Comparison of ENCODE assay signal across 17 mouse cellular contexts in genomic region chr14:99758045-99758444, GRCm38 (mm10).
DNase-seq lines count a peak whose midpoint lies in the region; ATAC-seq and TF ChIP-seq lines count a peak whose summit lies in the region.
"Had no signal": no experiment of that assay in that cellular context is flagged by ENCODE, and none has a peak within 500 bp of the region (broad histone marks: within the 10 kb centered on the region; RNA-seq: fewer than 3 reads in every experiment).

No protein-coding gene starts in this region.

- DNase-seq in adrenal gland, postnatal 14 days = peak; percentile 6
- DNase-seq in adrenal gland, postnatal 36 days = no peak
- no peak for DNase-seq in hindbrain, embryonic 10.5 days (ENCODE audit: low spot score)
- DNase-seq in hindbrain, embryonic 14.5 days (ENCODE audit: low spot score) = no peak
- peak; percentile 51 for DNase-seq in kidney, postnatal 0 days (ENCODE audit: low spot score)
- DNase-seq in kidney, postnatal 14 days = no peak
- peak; percentile 14 for DNase-seq in adipocyte (ENCODE audit: low spot score)
- DNase-seq: cerebellum, adult 11-12 months; cerebellum, adult 9-10 months; cerebellum, postnatal 25 days; forebrain, postnatal 0 days; gastrocnemius, postnatal 25 days; heart, adult 11 months; heart, postnatal 10 days had no signal

- H3K9me3 ChIP-seq in hindbrain, embryonic 10.5 days = no peaks in the 10 kb centered on the region
- H3K9me3 ChIP-seq in hindbrain, embryonic 14.5 days (ENCODE audit: control insufficient read depth, low read length) = no peaks in the 10 kb centered on the region
- no peaks in the 10 kb centered on the region for H3K9me3 ChIP-seq in kidney, postnatal 0 days (replicated peaks; ENCODE audit: low read length)
- H3K9me3 ChIP-seq: embryonic facial prominence, embryonic 13.5 days; forebrain, embryonic 13.5 days; hindbrain, embryonic 15.5 days had no signal

- no peak for TF ChIP-seq CTCF in kidney, postnatal 0 days (IDR thresholded peaks at IDR 0.05; ENCODE audit: low read depth)

- H3K9ac ChIP-seq in hindbrain, embryonic 14.5 days = no peak overlapping the region
- H3K9ac ChIP-seq in kidney, postnatal 0 days (ENCODE audit: low read depth, low read length) = no peak overlapping the region
- H3K9ac ChIP-seq: embryonic facial prominence, embryonic 13.5 days; forebrain, embryonic 13.5 days; forebrain, postnatal 0 days; hindbrain, embryonic 15.5 days had no signal

- H3K36me3 ChIP-seq in hindbrain, embryonic 10.5 days = no peaks in the 10 kb centered on the region
- no peaks in the 10 kb centered on the region for H3K36me3 ChIP-seq in hindbrain, embryonic 14.5 days (replicated peaks; ENCODE audit: control insufficient read depth, insufficient read depth)
- no peaks in the 10 kb centered on the region for H3K36me3 ChIP-seq in kidney, postnatal 0 days (ENCODE audit: insufficient read depth, low read length)
- H3K36me3 ChIP-seq: embryonic facial prominence, embryonic 13.5 days; hindbrain, embryonic 15.5 days had no signal

- WGBS in hindbrain, embryonic 10.5 days = 72% methylated on average over 5 of the region's 5 CpGs
- 73% methylated on average over 5 of the region's 5 CpGs for WGBS in hindbrain, embryonic 14.5 days
- WGBS in kidney, postnatal 0 days = 14% methylated on average over 5 of the region's 5 CpGs

- H3K4me1 ChIP-seq in hindbrain, embryonic 10.5 days (replicated peaks) = peaks cover 13% of the 10 kb centered on the region
- no peaks in the 10 kb centered on the region for H3K4me1 ChIP-seq in hindbrain, embryonic 14.5 days (replicated peaks; ENCODE audit: control insufficient read depth, insufficient read depth, low read length)
- H3K4me1 ChIP-seq in kidney, postnatal 0 days (replicated peaks; ENCODE audit: insufficient read depth, low read length) = no peaks in the 10 kb centered on the region
- H3K4me1 ChIP-seq: forebrain, embryonic 13.5 days; hindbrain, embryonic 15.5 days had no signal

- H3K27ac ChIP-seq in hindbrain, embryonic 10.5 days = 0 out of 2 replicates have a peak overlapping the region, but pooled peaks have one; percentile 12
- H3K27ac ChIP-seq in hindbrain, embryonic 14.5 days = no peak overlapping the region
- H3K27ac ChIP-seq in kidney, postnatal 0 days = no peak overlapping the region
- H3K27ac ChIP-seq: embryonic facial prominence, embryonic 13.5 days; forebrain, embryonic 13.5 days; hindbrain, embryonic 15.5 days had no signal

- H3K4me3 ChIP-seq in hindbrain, embryonic 10.5 days = no peak overlapping the region
- H3K4me3 ChIP-seq in hindbrain, embryonic 14.5 days (replicated peaks; ENCODE audit: low read length) = no peak overlapping the region
- no peak overlapping the region for H3K4me3 ChIP-seq in kidney, postnatal 0 days (replicated peaks; ENCODE audit: low read depth, low read length)
- H3K4me3 ChIP-seq: embryonic facial prominence, embryonic 13.5 days; forebrain, embryonic 13.5 days; hindbrain, embryonic 15.5 days had no signal

- no peaks in the 10 kb centered on the region for H3K27me3 ChIP-seq in hindbrain, embryonic 10.5 days (ENCODE audit: insufficient read depth, poor library complexity, severe bottlenecking)
- no peaks in the 10 kb centered on the region for H3K27me3 ChIP-seq in hindbrain, embryonic 14.5 days (ENCODE audit: control insufficient read depth, insufficient read depth, low read length)
- no peaks in the 10 kb centered on the region for H3K27me3 ChIP-seq in kidney, postnatal 0 days (ENCODE audit: insufficient read depth, low read length)
- H3K27me3 ChIP-seq: embryonic facial prominence, embryonic 13.5 days; forebrain, embryonic 13.5 days; hindbrain, embryonic 15.5 days had no signal

- H3K4me2 ChIP-seq in hindbrain, embryonic 14.5 days (replicated peaks) = no peak overlapping the region
- H3K4me2 ChIP-seq in kidney, postnatal 0 days (ENCODE audit: low read length) = 0 out of 2 replicates have a peak overlapping the region, but pooled peaks have one; percentile 7
- H3K4me2 ChIP-seq: embryonic facial prominence, embryonic 13.5 days; forebrain, embryonic 13.5 days; hindbrain, embryonic 15.5 days had no signal

- no peak for ATAC-seq in hindbrain, embryonic 14.5 days (ENCODE audit: low FRiP score)
- ATAC-seq in kidney, postnatal 0 days (replicated peaks; ENCODE audit: low FRiP score, low read depth) = no peak
- ATAC-seq: forebrain, embryonic 13.5 days; forebrain, postnatal 0 days had no signal

Comparison
In these comparisons a context has a peak if more than half of its experiments do, and no peak if none do; other contexts are left out.
1. DNase-seq: peak in adrenal gland, postnatal 14 days (single experiment), kidney, postnatal 0 days (single experiment) and adipocyte (single experiment); none in adrenal gland, postnatal 36 days (0 of 2), hindbrain, embryonic 10.5 days (single experiment), hindbrain, embryonic 14.5 days (single experiment) and kidney, postnatal 14 days (single experiment).